Mouse (Mus musculus): ENCODE measurements around the gene Ttc22.

Ttc22 gene

GRCm38 (mm10) chr4:106615637-106616036, 6.6 kb upstream of the Ttc22 start:
- DNase-seq (ENCODE audit: low spot score in 2 of 2): no peak

DNA sequence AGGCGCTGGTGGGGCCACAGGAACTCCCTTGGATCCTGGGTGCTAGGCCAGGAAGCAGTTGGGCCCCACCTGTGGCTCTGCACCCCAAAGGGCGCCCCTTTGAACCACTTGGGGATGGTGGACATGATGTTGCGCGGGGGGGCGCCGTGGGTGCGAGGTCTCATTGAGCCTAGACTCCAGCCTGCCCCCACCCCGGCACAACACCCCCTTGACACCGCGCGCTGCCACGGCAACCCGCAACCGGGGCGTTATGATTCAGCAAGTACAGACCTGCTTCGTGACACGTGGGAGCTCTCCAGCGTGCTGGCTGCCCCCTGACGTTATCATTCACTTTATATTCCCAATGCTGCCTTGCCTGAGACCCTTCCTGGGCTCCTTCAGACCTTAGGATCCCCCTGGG, 5.2 kb upstream of the Ttc22 start, which contains the start of gene Lexm:
TSS of gene Lexm (minus strand) at position 186 of the 400 bp plus-strand sequence.
- no peak for DNase-seq (ENCODE audit: low spot score in 2 of 2)

GRCm38 (mm10) chr4:106618898-106619297, 3.3 kb upstream of the Ttc22 start:
- no peak for DNase-seq (ENCODE audit: low spot score in 2 of 2)

GRCm38 (mm10) chr4:106621428-106621827, 804 bp upstream of the Ttc22 start:
- no peak for DNase-seq (ENCODE audit: low spot score in 2 of 2)

- no peak for DNase-seq (ENCODE audit: low spot score in 2 of 2)
Measured at GRCm38 (mm10) chr4:106622712-106623111, 480 bp downstream of the Ttc22 start.

GRCm38 (mm10) chr4:106624271-106624670, 2.0 kb downstream of the Ttc22 start:
- DNase-seq (ENCODE audit: low spot score in 2 of 2): no peak

GRCm38 (mm10) chr4:106627809-106628208, 5.6 kb downstream of the Ttc22 start:
- DNase-seq (ENCODE audit: low spot score in 2 of 2): no peak

- DNase-seq (ENCODE audit: low spot score in 2 of 2): no peak
Measured at GRCm38 (mm10) chr4:106628650-106629360, 6.6 kb downstream of the Ttc22 start.

GRCm38 (mm10) chr4:106629374-106629773, 7.1 kb downstream of the Ttc22 start:
- no peak for DNase-seq (ENCODE audit: low spot score in 2 of 2)

DNA sequence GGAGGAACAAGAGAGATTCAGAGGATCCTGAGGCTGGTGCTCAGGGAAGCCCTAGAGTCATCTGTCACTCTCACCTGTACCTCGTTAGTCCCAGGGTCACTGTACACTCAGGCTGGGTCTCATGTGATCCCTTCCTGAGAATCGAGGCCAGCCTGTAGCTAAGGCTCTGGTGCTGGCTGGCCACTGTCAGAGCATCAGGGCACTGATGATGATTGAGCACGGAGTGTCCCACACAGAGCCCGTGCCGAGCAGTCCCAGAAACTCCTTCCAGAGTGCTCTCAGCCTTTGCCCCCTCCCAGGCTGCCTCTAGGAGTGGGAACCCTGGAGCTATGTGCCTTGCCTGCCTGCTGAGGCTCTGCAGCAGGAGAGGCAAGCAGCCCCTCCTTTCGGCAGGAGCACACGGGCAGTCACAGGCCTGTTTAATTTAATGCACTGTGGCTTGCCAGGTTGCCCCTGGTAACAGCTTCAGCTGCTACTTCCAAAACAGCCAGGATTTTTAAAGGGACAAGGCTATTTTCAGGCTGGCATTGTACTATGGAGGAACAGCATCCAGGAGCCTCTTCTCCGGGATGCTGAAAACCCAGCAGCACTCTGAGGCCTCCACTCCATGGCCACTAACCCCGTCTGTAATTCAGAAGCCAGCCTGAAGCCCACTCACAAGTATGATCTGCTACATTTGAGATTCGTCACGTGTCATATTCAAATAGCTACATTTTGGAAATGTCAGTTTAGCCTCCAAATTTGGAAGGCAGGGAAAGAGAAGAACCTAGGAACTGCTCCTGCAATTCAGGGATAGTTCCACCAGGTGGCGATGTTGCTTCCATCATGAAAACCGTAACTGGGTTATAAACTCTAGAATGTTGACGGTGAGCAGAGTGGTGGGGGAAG, 8.3 kb downstream of the Ttc22 start:
- peak; percentile 89 to 93 for DNase-seq (ENCODE audit: low spot score in 2 of 2)

DNA sequence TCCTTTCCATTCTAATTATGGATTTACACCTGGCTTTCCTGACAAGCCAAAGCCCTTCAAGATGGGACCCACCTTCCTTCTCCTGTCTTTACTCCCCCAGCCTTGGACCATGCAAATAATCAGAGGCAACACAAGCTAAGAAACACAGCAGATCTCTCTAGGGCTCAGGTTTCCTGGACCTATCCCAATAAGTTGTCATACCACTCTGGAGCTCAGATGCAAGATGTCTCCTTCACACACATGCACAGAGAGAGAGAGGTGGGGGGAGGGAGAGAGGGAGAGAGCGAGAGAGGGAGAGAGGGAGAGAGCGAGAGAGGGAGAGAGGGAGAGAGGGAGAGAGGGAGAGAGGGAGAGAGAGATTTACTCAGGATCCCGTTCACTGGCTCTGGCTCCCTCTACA, 10.1 kb downstream of the Ttc22 start:
- no peak for DNase-seq (ENCODE audit: low spot score in 2 of 2)

DNA sequence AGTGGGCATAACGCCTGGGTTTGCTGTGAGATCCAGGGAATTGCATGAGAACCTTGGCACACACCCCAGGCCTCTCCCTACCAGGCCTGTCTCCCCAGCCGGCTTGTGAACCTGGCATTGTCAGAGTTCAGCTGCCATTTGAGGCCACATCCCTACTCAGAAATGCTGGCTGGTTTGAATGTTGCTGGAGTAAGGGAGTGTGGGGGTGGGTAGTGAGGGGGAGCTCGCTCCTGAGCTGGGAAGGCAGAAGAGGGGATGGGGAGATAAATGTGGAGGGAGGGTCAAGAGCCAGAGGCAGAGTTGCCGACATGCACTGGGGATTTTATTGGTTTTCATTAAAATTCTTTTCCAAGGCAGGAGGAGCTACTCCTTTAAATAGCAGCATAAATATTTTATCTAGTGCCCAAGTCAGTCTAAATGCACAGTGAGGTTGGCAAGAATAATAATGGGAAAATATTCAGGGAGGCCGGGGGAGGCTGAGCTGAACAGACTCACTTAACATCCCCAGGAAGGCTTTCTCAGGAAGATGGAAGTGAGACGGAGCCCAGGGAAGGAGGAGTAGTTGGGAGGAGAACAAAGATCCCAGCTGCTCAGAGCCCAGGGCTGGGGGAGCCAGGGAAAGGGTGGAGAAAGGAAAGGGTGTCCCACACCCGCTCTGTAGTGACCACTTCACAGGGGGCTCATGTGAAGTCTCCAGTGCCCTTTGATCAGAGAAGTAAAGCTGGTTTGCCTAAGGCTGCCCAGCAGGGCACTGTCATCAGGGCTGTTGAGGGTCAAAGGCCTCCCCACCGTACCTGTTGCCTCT, 11.3 kb downstream of the Ttc22 start:
- no peak for DNase-seq (ENCODE audit: low spot score in 2 of 2)

DNA sequence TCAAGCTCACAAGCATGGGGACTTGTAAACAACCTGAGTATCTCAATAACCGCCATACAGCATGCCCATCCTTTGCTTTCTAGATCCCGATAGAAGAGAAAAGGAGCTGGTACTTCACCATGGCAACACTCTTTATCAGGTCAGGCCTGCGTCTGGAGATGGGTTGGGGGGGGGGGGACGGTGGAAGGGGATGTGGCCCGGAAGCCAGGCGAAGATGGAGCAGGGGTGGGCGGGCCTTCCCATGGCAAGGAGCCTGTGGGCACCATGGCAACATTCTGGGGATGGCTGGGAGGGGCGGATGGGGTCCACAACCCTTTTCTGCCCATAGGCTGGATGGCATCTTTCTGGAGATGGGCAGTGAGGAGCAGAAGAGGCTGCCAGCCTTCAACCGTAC, 11.9 kb downstream of the Ttc22 start:
- no peak for DNase-seq (ENCODE audit: low spot score in 2 of 2)

DNA sequence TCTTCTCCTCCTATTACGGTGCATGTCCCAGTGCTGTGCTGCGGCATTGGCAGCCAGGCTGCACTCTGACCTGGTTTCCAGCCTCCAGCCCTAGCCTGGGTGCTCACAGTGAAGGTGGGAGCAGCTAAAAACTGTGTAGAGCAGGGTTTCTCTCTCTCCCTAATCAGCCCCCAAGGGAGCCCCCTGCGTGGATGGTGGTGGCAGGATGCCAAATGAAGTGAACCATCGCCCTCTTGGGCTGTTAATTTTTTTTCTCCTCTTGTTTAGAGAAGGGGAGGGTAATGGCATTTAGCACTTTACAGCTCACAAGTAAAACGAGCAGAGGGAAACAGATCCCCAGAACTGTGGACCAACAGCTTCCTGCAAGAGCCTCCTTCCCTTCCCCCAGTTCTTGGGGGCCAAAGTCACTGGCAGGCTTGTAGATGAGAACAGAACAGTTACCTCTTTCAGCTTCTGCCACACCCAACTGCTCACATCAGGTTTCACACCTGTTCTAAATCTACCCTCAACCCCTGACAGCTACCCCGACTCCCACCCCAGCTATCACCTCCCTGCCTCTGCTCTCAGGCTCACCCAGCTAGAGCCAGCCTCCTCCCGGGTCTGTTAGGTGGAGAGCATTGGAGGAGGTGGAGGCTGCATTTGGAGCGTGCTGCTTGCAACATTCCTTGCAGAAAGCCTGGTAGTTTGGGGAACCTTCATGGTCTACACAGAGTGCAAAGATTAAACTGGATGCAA, 21.4 kb downstream of the Ttc22 start:
- no peak for DNase-seq (ENCODE audit: low spot score in 2 of 2)

DNA sequence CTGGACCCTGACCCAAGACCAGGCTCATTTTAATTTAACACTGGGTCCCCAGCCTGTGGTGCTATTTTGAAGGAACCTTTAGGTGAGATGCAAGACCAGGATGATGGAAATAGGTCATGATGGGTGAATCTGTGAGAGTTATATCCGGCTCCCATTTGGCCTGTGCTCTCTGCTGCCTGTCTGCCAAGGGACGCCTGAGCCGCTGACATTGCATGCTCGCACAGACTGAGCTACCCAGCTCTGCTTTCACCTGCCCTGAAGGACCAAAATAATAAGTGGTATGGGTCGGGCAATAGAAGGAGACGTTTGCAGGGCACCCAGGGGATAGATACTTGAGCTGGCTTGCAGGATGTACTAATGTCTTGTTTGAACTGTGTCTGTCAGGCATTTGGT, 22.0 kb downstream of the Ttc22 start:
- no peak for DNase-seq (ENCODE audit: low spot score in 2 of 2)

GRCm38 (mm10) chr4:106645797-106646196, 23.6 kb downstream of the Ttc22 start:
- DNase-seq (ENCODE audit: low spot score in 2 of 2): no peak

- no peak for DNase-seq (ENCODE audit: low spot score in 2 of 2)
Measured at GRCm38 (mm10) chr4:106647137-106647536, 24.9 kb downstream of the Ttc22 start.

DNA sequence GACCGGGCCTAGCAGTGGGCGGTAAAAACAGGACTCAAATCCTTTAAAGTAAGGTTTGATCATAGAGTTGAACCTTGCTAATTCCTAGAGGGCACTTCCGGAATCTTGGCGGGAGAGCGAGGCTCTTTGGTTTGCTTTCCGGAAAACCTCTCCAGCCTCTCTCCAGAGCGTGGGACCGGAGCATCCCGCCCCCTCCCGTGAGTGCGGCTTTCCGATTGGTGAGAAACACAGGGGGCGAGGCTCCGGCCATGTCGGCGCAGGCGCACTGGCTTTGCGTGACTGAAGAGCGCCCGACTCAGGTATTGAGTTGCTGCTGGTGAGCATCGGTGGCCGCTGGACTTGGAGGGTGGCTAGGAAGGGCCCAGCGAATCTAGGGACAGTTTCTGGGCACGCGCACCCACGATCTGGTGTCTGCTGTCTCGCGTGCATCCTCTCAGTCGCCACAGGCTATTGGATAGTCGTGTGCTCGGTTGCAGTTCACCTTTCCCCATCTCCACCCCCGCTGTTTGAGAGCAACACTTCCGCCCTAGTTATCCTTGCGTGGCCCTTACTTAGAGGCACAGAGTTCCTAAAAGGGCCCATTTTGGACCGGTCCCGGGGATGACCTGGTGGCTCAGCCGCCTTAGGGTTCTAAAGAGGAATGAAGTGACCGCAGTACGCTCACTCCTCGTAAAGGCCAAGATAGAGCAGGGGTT, 28.7 kb downstream of the Ttc22 start, which contains the start of gene Pars2:
TSS of gene Pars2 (plus strand) at position 237 of the 695 bp plus-strand sequence.
- peak; percentile 93 to 96 for DNase-seq (ENCODE audit: low spot score in 2 of 2)

DNA sequence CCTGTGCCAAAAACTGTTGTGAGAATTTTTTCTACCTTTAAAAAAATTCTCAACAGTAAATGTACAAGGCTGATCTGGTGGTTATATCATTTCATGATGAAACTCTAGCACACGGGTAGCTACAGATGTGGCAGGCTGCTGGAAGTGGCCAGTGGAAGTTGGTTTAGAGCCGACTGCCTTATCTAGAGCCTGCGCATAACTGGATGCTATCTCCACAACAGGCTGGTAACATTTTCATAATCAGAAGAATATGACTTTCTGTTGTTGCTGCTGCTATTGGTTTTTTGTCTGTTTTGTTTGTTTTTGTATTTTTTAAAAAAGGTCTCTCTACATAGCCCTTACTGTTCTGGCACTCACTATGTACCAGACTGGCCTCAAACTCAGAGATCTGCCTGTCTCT, 30.3 kb downstream of the Ttc22 start:
- no peak for DNase-seq (ENCODE audit: low spot score in 2 of 2)

GRCm38 (mm10) chr4:106653051-106653450, 30.8 kb downstream of the Ttc22 start:
- DNase-seq (ENCODE audit: low spot score in 2 of 2): no peak

- no peak for DNase-seq (ENCODE audit: low spot score in 2 of 2)
Measured at GRCm38 (mm10) chr4:106655681-106656080, 33.4 kb downstream of the Ttc22 start.
